Mouse (Mus musculus): ENCODE measurements around the gene Hhip. TPM values are rescaled to one million over a fixed set of nuclear protein-coding genes. Genes with fewer than 3 reads are reported as not detected.

Hhip gene
- polyA plus RNA-seq, 1 experiment from 2014 or later = 4.0 TPM

GRCm38 (mm10) chr8:80037644-80038253 lies 20.1 kb downstream of the Hhip start:
- H3K4me1 ChIP-seq (ENCODE audit: insufficient read depth) = no peaks in the 10 kb centered on the region
- H3K36me3 ChIP-seq (replicated peaks; ENCODE audit: insufficient read depth, low read length) = no peaks in the 10 kb centered on the region
- no peak overlapping the region for H3K4me2 ChIP-seq (ENCODE audit: low read depth, low read length)
- no peak overlapping the region for H3K9ac ChIP-seq (replicated peaks)
- no peak overlapping the region for H3K4me3 ChIP-seq (ENCODE audit: low read depth, low read length)
- H3K27ac ChIP-seq (ENCODE audit: low read depth) = no peak overlapping the region
- DNase-seq (no peak), ATAC-seq (no peak)
- no peaks in the 10 kb centered on the region for H3K9me3 ChIP-seq (ENCODE audit: low read length)
- TF ChIP-seq EP300 (IDR thresholded peaks at IDR 0.05; ENCODE audit: low read depth) (no peak), CTCF (IDR thresholded peaks at IDR 0.05; ENCODE audit: low read depth) (no peak)
- no peaks in the 10 kb centered on the region for H3K27me3 ChIP-seq (ENCODE audit: insufficient read depth, low read length)
- 78% methylated on average over 4 of the region's 4 CpGs for WGBS (ENCODE audit: insufficient replicate concordance)

- TF ChIP-seq EP300 (IDR thresholded peaks at IDR 0.05; ENCODE audit: low read depth) = no peak
- no peak for TF ChIP-seq CTCF (IDR thresholded peaks at IDR 0.05; ENCODE audit: low read depth)
- Histone ChIP-seq H3K27ac (ENCODE audit: low read depth) (no peak overlapping the region), H3K36me3 (replicated peaks; ENCODE audit: insufficient read depth, low read length) (no peaks in the 10 kb centered on the region), H3K4me2 (ENCODE audit: low read depth, low read length) (no peak overlapping the region), H3K4me3 (ENCODE audit: low read depth, low read length) (no peak overlapping the region), H3K4me1 (ENCODE audit: insufficient read depth) (no peaks in the 10 kb centered on the region; the same call in 1 of the 2 replicates), H3K9ac (replicated peaks) (no peak overlapping the region), H3K27me3 (ENCODE audit: insufficient read depth, low read length) (no peaks in the 10 kb centered on the region), H3K9me3 (ENCODE audit: low read length) (no peaks in the 10 kb centered on the region)
- WGBS (ENCODE audit: insufficient replicate concordance) = 54% methylated on average over 3 of the region's 3 CpGs
- DNase-seq (no peak), ATAC-seq (no peak)
Observed at GRCm38 (mm10) chr8:80032604-80033003, 25.2 kb downstream of the Hhip start.

GRCm38 (mm10) chr8:80031330-80032293 lies 26.2 kb downstream of the Hhip start:
- Histone ChIP-seq H3K4me1 (ENCODE audit: insufficient read depth) (no peaks in the 10 kb centered on the region; the same call in 1 of the 2 replicates), H3K4me3 (ENCODE audit: low read depth, low read length) (no peak overlapping the region), H3K4me2 (ENCODE audit: low read depth, low read length) (no peak overlapping the region), H3K9ac (replicated peaks) (no peak overlapping the region), H3K27ac (ENCODE audit: low read depth) (no peak overlapping the region), H3K36me3 (replicated peaks; ENCODE audit: insufficient read depth, low read length) (no peaks in the 10 kb centered on the region), H3K9me3 (ENCODE audit: low read length) (no peaks in the 10 kb centered on the region), H3K27me3 (ENCODE audit: insufficient read depth, low read length) (no peaks in the 10 kb centered on the region)
- no peak for ATAC-seq
- TF ChIP-seq CTCF (IDR thresholded peaks at IDR 0.05; ENCODE audit: low read depth) (no peak), EP300 (IDR thresholded peaks at IDR 0.05; ENCODE audit: low read depth) (no peak)
- DNase-seq = no peak
- WGBS (ENCODE audit: insufficient replicate concordance) = 59% methylated on average over 15 of the region's 15 CpGs

- Histone ChIP-seq H3K27ac (ENCODE audit: low read depth) (no peak overlapping the region), H3K36me3 (replicated peaks; ENCODE audit: insufficient read depth, low read length) (no peaks in the 10 kb centered on the region), H3K4me2 (ENCODE audit: low read depth, low read length) (no peak overlapping the region), H3K9ac (replicated peaks) (no peak overlapping the region), H3K9me3 (ENCODE audit: low read length) (no peaks in the 10 kb centered on the region), H3K4me1 (ENCODE audit: insufficient read depth) (no peaks in the 10 kb centered on the region; the same call in 1 of the 2 replicates), H3K27me3 (ENCODE audit: insufficient read depth, low read length) (no peaks in the 10 kb centered on the region), H3K4me3 (ENCODE audit: low read depth, low read length) (no peak overlapping the region)
- no peak for DNase-seq
- ATAC-seq = no peak
- TF ChIP-seq EP300 (IDR thresholded peaks at IDR 0.05; ENCODE audit: low read depth) (no peak), CTCF (IDR thresholded peaks at IDR 0.05; ENCODE audit: low read depth) (no peak)
- 72% methylated on average over 6 of the region's 6 CpGs for WGBS (ENCODE audit: insufficient replicate concordance)
Observed at GRCm38 (mm10) chr8:80029631-80030030, 28.2 kb downstream of the Hhip start.

GRCm38 (mm10) chr8:80020469-80020868 lies 37.3 kb downstream of the Hhip start:
- Histone ChIP-seq H3K9me3 (ENCODE audit: low read length) (no peaks in the 10 kb centered on the region), H3K9ac (replicated peaks) (no peak overlapping the region), H3K27me3 (ENCODE audit: insufficient read depth, low read length) (no peaks in the 10 kb centered on the region), H3K4me1 (ENCODE audit: insufficient read depth) (no peaks in the 10 kb centered on the region), H3K27ac (ENCODE audit: low read depth) (no peak overlapping the region), H3K4me3 (ENCODE audit: low read depth, low read length) (no peak overlapping the region), H3K4me2 (ENCODE audit: low read depth, low read length) (no peak overlapping the region), H3K36me3 (replicated peaks; ENCODE audit: insufficient read depth, low read length) (no peaks in the 10 kb centered on the region)
- TF ChIP-seq CTCF (IDR thresholded peaks at IDR 0.05; ENCODE audit: low read depth) = no peak
- TF ChIP-seq EP300 (IDR thresholded peaks at IDR 0.05; ENCODE audit: low read depth) = no peak
- WGBS (ENCODE audit: insufficient replicate concordance) = 74% methylated on average over 5 of the region's 5 CpGs
- DNase-seq (no peak), ATAC-seq (no peak)

- H3K4me2 ChIP-seq (ENCODE audit: low read depth, low read length) = no peak overlapping the region
- WGBS (ENCODE audit: insufficient replicate concordance) = 86% methylated on average over 2 of the region's 2 CpGs
- no peak for DNase-seq
- H3K4me3 ChIP-seq (ENCODE audit: low read depth, low read length) = no peak overlapping the region
- H3K27me3 ChIP-seq (ENCODE audit: insufficient read depth, low read length) = no peaks in the 10 kb centered on the region
- no peaks in the 10 kb centered on the region for H3K4me1 ChIP-seq (ENCODE audit: insufficient read depth)
- no peaks in the 10 kb centered on the region for H3K36me3 ChIP-seq (replicated peaks; ENCODE audit: insufficient read depth, low read length)
- TF ChIP-seq CTCF (IDR thresholded peaks at IDR 0.05; ENCODE audit: low read depth) (no peak), EP300 (IDR thresholded peaks at IDR 0.05; ENCODE audit: low read depth) (no peak)
- ATAC-seq = no peak
- H3K9ac ChIP-seq (replicated peaks) = no peak overlapping the region
- no peaks in the 10 kb centered on the region for H3K9me3 ChIP-seq (ENCODE audit: low read length)
- H3K27ac ChIP-seq (ENCODE audit: low read depth) = no peak overlapping the region
Observed at GRCm38 (mm10) chr8:80015818-80016217, 42.0 kb downstream of the Hhip start.
